Mouse (Mus musculus) skeletal muscle tissue, postnatal 0 days (tissue): ENCODE results near the gene Ctsq. TPM values are rescaled to one million over a fixed set of nuclear protein-coding genes. Genes with fewer than 3 reads are reported as not detected.

Experiments
- polyA plus RNA-seq: library from polyadenylated mRNA; unstranded; fragments of >200 nt; fragmentation: Nextera tagmentation; extraction: Ambion mirVana; gene quantifications from 2 replicates; pipeline ENCODE4 v1.2.1, GENCODE M21; 2015

Gene Ctsq
- 0.21 TPM in 1 of 2 replicates, not detected in the other for polyA plus RNA-seq

GRCm38 (mm10) chr13:61040531-61040930, at the start of gene Ctsq:
Gene Ctsq (minus strand): TSS chr13:61040631.

DNA sequence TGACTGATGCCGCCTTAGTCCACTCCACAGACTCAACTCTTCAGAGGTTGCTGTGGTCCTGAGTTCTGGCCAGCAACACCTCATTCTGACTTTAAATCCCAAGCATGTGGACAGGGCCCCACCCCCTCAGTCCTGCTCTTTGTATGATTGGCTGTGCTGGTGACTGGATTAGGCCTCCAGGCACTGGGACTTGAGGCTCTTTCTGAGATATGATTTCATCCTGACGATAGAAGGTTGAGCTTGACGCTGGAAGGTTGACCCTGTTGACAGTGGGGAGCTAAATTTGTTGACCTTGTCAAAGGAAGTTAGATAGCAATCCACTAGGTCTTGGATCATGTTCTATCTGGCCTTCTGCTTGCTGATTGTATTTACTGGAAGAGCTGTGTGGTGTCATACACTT, 34.6 kb downstream of the Ctsq start, which contains the start of gene Ctsj:
Gene Ctsj (minus strand): TSS at position 101 of the 400 bp plus-strand sequence.

Other genes with a start within 250 kb of the Ctsq start
- gene Ctsll3, start 237.8 kb downstream of the Ctsq start, polyA plus RNA-seq, result not detected in 2 replicates
- not detected in 2 replicates for gene 4930486L24Rik, start 176.2 kb downstream of the Ctsq start, polyA plus RNA-seq
- 0.57 and 0.59 TPM in 2 replicates for gene Gm49392, start 143.7 kb downstream of the Ctsq start, polyA plus RNA-seq
- gene Ctla2b, start 143.2 kb downstream of the Ctsq start, polyA plus RNA-seq, result 6.8 and 9.2 TPM in 2 replicates
- gene Tpbpb, start 135.8 kb downstream of the Ctsq start, polyA plus RNA-seq, result not detected in 2 replicates
- gene Gm49393, start 105.0 kb downstream of the Ctsq start, polyA plus RNA-seq, result not detected in 2 replicates
- gene Gm49391, start 104.1 kb downstream of the Ctsq start, polyA plus RNA-seq, result 2.8 and 3.1 TPM in 2 replicates
- gene Ctla2a, start 104.0 kb downstream of the Ctsq start, polyA plus RNA-seq, result 62.3 and 63.6 TPM in 2 replicates
- not detected in 2 replicates for gene Tpbpa, start 98.6 kb downstream of the Ctsq start, polyA plus RNA-seq
- gene Ctsj, start 34.7 kb downstream of the Ctsq start, polyA plus RNA-seq, result 0.71 and 0.95 TPM in 2 replicates
- gene Ctsr, start 123.6 kb upstream of the Ctsq start, polyA plus RNA-seq, result not detected in 2 replicates
- gene Cts6, start 162.8 kb upstream of the Ctsq start, polyA plus RNA-seq, result not detected in 2 replicates
- not detected in 2 replicates for gene Cts8, start 214.7 kb upstream of the Ctsq start, polyA plus RNA-seq
- gene Gm49398, start 248.2 kb upstream of the Ctsq start, polyA plus RNA-seq, result not detected in 2 replicates